Mouse (Mus musculus): ENCODE measurements around the gene Tmem108.

DNA sequence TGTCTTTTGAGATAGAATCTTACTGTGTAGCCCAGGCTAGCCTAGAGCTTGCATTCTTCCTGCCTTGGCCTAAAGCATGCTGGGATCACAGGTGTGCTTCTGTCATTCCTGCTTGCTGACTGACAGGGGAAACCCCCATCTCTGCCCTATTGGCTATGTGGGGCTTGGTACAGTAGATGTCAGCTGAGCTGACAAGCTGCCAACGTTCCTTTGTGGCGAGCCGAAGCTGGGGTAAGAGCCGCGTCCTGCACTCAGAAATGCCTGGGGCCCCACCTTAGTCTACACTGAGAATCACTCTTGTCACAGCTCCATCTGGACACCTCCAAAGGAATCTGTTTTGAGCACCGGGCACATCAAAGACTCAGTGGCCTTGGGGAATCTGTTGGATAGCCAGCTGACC lies 297.8 kb downstream of the Tmem108 start:
- TF ChIP-seq CTCF (IDR thresholded peaks at IDR 0.05; ENCODE audit: borderline replicate concordance, extremely low read depth, insufficient read depth, insufficient read length) (no peak), POLR2A (IDR thresholded peaks at IDR 0.05; ENCODE audit: borderline replicate concordance, extremely low read depth, insufficient read depth, insufficient read length, poor library complexity, severe bottlenecking) (no peak)

All from brain, embryonic 14.5 days (tissue).